Mouse (Mus musculus) gastrocnemius, postnatal 10 days (tissue): Measurements from ENCODE around the gene Vrk1. TPM values are rescaled to one million over a fixed set of nuclear protein-coding genes. Genes with fewer than 3 reads are reported as not detected.

Experiments
- DNase-seq: peaks from one replicate; pipeline ENCODE4 v3.0.0; 2021; ENCODE audit warnings: mixed read lengths
- total RNA-seq, 2 experiments: library from RNA; stranded (reverse); gene quantifications; 2 replicates each; pipeline ENCODE4 v1.2.3; 2021

Vrk1 gene
- total RNA-seq, 2 experiments from 2014 or later = 9.1 to 10.5 TPM

DNA sequence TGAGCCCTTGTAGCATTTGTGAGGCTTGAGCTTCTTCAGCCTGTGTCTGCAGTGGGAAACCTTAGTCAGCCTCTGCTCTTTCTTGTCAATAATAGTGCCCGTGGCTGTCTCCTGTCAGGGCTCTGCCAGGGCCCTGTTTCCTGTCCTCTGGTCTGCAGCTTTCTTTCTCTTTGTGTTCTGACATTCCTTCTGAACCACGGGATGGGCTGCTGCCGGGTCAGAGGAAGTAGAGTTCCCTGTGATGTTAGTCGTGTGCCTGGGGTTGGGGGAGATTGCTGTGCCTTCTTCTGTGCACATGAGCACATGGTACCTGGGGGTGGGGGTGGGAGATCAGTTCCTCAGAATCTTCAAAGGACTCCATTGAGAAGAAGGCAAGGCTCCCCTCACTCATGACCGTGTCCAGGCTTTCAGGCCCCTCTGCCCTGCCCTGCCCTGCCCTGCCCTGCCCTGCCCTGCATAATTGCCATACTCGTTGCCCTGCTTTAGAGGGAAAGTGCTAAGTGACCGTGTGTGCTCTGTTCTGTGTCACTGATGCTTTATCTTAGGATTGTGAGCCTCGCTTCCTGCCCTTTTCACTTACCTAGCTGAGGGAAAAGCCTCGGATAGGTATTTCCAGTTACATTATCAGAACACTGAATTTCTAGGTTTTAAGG is 36.2 kb downstream of the Vrk1 start:
- no peak for DNase-seq

DNA sequence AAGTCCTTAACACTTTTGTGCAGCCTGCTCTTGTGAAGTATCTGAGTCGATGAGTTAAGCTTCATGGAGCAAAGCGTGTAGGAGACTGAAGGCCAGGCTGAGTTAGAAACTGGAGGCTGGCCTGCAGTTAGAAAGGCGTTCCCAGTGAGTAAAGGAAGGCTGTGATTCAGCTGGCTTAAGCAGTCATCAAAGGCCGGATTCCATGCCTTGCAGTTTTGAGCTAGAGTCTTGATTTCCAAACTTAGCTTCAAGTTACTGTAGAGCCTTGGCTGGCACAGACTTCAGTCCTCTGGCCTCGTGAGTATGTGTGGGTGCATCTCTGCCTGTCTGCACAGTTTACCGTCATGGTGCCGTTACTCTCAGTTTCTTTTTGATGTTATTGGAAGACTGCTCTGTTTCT is 42.2 kb downstream of the Vrk1 start:
- DNase-seq = no peak

DNA sequence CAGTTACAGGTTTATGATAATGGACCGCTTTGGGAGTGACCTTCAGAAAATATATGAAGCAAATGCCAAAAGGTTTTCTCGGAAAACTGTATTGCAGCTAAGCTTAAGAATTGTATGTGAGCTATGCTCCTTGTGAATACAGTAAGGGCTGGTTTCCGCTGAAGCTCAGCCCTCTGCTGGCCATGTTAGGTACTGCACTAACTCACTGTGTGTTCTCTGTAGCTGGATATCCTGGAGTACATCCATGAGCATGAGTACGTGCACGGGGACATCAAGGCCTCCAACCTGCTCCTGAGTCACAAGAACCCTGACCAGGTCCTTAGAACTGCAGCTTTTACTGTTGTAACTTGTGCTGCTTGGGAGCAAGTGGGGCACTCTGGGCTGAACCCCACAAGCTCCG is 45.8 kb downstream of the Vrk1 start:
- DNase-seq = peak; percentile 83

DNA sequence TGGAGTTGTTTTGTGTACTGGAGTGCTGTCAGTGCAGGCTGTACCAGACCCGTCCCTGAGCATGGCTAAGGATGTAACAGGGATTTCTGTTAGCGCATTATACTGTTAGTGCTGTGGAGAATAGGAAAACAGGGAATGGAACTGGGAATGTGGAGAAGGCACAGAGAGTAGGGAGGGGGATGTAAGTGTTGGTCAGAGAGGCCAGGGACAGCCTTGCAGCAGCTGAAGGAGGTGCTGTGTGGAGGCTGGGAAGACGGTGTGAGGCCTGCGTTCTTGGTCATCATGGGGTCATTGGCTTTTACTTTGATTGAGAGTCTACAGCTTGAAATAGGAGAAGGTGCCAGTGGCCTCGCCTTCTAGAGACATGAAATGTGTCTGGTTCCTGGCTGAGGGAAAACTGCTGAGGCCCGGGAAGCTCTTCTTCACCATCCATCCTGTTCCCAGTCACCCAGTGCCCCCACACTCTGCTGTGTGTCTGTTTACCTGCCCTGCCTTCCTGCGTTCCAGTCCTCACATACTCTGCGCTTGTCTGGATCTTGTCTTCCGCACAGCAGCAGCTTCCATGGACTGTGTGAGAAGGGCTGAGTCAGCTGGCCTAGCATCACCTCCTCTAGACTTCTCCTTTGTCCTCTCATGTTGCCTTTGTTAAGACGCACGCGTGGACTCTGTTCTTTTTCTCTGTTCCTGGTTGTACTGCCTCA is 50.0 kb downstream of the Vrk1 start:
- no peak for DNase-seq

DNA sequence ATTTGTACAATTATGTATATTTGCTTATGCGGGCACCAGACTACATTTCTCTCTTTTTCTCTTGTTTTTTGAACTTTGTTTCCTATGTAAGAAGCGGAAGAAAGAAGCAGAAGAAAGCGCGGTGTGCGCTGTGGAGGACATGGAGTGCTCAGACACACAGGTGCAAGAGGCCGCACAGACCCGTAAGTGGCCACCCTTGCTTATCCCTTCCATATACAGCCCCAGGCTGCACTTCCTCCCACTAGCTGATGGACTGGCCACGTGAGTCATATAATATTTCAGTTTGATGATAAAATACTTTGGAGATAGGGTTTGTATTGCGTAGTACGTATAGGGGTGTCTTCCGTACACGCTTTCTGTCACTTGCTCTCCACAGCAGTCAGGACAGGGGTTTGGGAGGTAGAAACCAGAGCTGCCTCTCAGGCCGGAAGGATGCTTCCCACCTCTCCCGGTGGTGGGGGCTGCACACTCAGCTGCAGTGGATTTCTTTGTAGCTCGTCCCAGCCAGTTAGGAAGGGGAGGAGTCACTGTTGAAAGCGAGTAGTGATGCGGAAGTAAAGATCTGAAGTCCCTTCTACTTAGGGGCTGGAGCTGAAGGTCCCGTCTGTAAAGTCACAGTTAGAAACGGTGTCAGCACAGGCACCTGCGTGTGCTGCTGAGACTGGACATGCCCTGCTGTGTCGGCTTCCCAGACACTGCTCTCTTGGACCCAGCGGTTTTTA is 60.6 kb downstream of the Vrk1 start:
- DNase-seq = no peak

DNA sequence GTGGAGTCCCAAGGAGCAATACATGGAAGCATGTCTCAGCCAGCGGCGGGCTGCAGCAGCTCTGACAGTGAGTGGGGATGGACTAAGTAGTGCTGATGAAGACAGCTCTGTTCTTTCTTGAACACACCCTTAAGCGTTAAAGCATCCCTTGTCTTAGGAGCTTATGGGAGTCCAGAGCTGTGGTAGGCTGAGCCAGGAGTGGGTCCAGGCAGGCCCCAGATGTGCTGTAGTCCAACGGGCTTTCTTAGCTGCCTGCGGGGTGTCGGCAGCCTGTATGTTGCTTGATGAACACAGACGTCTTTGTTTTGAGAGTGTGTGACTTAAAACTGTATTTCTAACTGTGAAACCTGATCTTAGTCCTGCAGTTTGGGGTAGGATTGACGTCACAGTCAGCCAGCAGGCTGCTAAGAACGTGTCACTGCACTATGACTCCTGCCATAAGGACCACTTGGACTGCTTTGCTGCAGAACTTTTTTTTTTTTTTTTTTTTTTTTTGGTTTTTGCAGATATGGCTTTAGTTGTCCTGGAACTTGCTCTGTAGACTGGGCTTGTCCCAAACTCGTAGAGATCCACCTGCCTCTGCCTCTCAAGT is 61.6 kb downstream of the Vrk1 start:
- DNase-seq = no peak

DNA sequence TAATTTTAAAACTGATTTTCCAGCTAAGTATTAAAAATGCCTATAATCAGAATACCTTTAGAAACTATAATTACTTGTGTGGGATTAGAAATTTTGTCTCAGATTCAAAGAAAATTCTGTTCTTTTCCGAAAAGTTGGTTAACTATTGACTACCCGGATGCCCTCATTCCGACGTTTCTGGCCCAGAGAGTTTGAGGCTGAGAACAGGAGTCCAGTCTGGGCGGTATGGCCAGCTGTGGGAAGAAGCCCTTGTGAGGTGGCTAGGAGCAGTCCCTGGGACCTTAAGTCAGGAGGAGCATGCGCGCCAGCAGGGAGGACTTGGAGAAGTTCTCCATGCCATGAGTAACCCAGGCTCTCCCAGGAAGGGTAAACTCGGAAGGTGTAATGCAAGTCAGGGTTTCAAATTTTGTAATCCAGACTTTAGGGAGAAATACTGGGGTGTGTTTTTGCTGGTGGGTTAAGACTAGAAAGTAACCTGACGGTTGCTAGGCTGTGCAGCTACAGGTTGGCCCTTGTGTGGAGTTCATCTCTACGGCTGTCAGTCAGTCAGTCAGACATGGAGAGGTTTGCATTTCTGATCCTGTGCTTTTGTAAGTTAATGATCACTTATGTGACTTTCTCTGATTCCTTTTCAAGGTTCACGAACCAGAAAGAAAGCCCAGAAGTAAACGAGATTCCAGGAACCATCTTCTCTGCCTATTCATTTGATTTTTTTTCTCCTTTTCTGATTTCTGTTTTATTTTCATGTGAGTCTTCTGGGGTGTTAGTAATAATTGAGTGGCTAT is 64.5 kb downstream of the Vrk1 start:
- no peak for DNase-seq

DNA sequence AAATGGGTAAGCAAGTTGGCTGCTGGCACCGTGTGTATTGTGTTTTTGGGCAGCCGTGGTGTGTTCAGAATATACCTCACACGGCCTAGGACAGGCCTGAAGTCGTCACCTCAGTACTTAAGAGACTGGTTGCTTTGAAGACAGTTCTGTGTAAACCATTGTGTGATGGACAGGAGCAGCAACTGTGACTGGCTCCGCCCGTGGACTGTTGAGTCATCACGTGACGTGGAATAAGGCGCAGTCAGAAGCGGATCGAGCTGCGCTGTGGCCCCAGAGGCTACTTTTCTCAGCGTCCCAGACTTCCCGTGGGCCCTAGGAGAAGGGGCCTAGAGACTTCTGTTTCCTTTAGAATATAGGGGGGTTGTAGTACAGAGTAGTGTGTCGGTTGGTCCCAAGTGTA is 66.1 kb downstream of the Vrk1 start:
- no peak for DNase-seq

DNA sequence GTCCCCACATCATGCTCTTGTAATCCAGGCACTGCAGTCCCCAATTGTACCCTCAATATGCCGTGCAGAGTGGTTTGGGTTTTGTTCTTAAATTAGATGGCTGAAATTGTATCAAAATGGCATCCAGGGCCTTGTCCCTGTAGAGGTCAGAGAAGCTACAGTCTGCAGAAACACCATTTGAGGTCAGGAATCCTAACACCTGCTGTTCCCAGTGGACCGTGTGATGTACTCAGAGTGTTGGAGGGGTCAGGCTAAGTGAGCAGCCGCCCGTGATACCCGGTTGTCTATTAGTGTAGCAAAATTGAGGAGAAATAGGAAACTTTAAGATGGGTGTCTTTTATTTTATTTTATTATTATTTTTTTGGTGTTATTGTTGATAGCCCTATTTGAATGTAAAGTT is 70.5 kb downstream of the Vrk1 start:
- DNase-seq = no peak

DNA sequence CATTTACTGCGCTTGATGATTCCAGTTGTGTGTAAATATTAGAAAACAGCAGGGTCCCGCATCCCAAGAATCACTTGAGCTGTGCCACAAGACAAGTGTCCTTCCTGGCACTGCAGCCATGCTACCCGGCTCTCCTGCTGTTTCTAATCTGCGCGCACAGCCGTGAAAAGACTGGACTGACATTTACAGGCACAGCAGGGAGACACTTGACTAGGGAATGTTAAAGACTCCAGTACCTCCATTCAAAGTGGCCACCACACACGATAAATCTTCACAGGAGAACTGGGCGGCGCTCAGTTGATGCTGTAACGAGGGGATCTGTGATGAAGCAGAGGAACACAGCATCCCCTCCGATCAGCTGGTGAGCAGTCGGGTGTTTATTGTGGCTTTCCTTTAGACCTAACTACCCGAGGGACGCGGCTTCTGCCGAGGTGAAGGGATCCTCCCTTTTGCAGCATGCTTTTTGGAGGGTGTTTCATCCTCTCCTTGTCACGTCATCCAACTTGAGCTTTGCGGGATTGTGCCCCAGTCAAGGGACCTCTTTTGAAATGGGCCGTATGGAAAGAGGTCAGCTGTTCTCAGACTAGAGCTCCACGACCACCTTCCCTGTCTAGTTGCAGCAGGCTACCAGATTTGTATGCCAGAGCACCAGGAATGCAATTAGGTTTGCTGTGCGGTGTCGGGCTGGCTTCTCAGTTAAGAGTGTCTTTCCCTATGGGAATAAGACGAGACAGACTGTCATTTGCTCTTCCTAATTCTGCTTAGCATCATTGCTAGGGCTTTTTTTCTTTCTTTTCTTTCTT is 71.1 kb downstream of the Vrk1 start:
- no peak for DNase-seq

DNA sequence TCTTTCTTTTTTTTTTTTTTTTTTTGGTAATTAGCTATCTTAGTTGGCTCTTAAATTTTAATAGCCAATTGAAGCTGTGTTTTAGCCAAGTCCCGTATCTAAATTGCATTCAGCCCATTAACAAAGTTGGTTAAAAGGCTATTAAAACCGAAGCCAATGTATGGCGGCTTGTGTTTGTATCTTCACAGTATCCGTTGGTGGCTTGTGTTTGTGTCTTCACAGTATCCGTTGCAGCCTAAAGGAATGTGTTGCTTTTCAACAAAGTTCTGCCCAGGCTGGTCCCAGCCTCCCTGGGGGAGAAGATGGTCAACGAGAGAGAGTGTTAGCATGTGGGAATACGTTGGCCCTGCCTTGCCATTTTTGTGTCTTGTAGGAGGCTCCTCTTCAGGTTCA is 71.7 kb downstream of the Vrk1 start:
- no peak for DNase-seq

DNA sequence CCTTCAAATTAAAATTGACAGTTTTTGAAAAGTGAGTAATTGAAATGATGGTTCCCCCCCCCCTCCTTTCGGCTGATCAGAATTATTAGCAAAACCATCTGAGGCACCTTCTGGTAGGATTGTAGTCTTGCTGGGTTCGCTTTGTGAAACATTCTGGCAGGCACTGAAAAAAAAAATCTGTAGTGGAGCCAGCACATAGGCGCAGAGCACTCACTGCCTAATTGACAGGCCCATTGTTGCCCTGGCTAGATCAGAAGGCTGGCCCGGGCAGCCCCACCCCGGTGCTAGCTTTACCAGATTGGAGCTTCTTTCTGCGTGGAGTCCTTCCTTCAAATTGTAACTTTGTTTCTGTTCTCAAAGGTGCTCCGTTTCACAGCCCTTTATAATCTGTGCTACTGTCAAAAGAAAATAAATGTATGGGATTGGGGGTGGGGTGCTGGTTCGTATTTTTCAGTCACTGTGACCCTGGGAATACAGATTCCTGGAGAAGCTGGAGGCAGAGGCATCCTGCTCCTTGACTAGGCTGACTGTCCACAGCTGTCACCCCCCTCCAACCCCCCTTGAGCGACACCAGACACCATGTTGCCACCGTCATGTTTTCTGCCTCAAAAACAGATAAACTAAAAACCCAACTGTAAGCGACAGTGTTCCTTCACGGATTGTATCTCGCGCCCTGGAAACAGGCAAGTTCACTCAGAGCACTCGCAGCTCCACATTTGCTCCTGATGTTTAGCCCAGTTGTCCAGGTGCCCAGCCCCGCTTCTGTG is 72.3 kb downstream of the Vrk1 start:
- DNase-seq = no peak

DNA sequence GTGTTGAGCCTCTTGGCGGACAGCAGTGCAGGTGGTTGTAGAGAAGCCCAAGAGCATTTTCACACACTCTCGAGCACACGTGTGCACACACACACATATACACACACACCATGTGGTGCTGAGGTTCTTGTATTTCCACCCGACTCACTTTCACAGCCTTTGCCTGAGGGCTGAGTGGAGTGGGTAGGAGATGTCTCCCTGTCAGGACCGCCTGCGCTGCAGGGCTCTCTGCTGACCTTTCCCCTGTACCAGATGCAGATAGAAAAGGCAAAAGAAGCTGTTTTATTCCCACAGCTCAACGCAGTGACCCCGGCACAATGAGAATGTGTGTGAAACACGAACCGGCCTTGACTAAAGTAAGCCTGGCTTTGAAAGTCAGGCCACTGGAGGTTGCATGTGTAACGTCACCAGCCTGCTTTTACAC is 72.9 kb downstream of the Vrk1 start:
- DNase-seq = no peak

DNA sequence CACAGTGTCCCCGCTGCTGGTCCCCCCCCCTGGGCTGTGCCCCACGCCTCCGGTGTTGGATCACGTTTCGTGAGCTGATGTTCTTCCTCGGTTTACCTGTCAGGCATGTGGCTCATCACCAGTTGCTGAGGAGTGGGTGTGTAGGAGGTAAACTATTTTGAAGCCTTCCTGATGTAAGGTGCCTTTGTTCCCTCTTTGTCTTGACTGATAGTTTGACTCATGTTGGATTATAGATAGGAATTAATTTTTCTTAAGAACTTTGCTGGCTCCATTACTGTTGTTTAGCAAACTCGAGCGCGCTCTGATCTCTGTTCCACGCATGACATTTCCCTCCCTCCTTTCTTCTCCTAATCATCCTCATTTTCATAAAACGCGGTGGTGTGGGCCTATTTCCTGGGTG is 74.1 kb downstream of the Vrk1 start:
- DNase-seq = no peak

DNA sequence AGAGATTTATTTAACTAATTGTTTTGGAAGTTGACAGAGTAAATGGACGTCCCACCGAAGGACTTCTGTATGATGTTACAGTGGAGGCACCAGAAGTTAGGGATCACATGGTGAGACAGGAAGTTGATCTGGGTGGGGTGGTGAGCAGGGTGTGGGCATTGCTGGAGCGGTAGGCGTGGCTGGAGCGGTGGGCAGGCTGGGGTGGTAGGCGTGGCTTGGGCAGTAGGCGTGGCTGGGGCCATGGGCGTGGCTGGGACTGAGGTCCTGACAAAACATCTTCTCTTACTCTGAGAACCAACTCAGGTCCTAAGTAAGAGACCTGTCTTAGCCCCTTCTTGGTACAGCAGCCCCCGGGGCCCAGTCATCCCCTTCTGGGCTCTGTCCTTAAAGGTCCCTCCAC is 84.8 kb downstream of the Vrk1 start:
- DNase-seq = no peak

DNA sequence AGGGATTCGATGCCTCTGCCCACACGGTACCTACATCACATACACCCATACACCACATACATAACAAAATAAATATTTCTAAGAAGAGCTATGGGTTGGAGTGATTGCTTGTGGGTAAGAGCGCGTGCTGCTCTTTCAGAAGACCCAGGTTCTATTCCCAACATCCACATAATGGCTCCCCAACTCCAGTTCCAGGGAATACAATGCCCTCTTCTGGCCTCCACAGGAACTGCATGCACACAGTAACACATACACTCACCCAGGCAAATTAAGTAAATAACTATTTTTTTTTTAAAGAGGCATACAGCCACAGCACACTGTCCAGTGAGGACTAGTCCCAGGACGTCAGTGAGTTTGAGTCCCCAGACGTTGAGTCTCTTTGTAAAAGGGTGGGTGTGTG is 92.0 kb downstream of the Vrk1 start:
- no peak for DNase-seq

DNA sequence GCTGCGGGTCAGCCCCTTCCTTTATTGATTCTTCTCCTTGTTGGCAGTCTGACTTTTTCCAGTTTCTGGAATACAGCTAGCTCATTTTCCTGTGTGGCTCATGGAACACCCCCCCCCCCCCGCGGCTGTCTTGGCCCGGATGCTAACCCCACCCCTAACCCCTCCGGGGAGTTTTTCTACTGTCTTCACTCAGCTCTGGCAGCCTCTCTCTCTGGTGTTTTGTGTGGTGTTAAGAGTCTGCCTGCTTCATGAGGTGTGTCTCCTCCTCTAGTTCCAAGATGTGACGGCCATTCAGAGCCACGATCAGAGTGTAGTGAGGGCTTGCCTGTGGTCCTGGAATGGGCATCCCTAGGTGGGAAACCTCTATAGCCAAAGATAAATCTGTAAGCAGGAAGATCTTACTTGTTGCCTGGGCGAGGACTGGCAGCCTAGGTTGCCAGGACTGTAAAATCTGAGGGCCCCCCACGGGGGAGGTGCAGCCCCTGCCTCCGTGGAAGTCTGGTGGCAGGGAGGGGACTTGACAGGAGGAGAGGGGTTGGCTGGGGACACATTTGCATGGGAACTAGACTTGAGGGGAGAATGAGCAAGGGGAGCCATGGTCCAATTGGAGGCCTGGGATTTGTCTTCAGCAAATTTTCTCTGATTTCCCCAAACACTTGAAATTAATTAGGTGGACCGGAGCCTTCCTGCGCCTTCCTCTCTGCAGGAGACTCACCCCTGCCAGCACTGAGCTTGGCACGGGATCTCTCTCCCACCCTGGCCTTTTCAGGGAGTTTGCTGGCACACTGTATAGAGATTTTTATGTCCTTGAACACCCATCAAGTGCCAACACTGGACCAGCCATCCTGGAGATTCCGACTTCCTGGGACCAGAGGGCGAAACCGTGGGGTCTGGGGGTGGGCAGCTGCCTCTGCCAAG is 93.0 kb downstream of the Vrk1 start:
- DNase-seq = no peak

DNA sequence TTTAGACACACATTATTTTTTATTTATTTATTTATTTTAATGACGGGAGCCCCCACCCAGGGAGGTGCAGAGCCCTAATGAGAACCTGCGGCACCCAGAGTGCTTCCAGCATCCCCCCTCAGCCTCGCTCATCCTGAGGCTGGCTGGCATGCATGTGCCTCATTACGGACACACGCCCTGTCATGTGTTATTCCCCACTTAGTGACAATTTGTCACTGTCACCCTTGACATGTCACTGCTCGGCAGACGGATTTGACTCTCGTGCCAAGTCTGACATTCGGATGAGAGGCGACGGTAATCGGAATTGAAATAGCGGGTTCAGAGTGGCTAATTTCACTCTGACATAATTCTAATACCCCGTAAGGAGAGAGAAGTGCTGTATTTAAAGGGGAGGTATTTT is 97.2 kb downstream of the Vrk1 start:
- DNase-seq = no peak

DNA sequence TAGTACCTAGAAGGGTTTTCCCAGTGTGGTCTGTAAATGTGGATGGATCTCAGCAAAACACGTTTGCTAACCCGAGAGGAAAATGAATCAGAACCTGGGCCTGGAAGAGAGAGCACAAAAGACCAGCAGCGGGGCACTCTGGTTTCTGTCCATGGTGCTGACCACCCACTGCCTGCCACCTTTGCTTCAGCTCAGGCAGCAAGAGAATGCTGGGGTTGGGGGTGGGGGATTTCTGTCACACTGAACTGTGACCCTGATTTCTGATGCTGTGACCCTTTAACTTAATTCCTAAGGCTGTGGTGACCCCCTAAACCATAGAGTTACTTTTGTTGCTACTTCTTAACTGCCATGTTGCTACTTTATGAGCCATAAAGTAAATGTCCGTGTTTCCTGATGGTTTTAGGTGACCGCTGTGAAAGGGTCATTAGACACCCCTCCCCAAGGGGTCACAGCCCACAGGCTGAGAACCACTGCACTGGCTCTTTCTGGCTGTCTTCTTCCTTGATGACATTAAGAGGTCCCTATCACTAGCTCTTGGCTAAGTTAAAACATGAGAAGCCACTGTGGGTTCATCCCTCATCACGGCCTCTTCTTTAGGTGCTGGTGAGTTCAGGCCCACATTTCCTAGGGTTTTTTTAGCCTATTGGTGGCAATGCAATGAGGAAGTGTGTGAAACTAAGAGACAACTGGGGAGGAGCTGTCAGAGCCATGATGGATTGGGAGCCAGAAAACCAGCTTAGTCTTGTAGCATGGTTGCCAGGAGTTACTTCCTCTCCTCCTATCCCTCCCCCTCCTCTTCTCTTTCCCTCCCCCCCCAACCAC is 105.3 kb downstream of the Vrk1 start:
- peak; percentile 53 for DNase-seq
